Mouse (Mus musculus): Measurements from ENCODE around the gene Olfr1124. TPM values are rescaled to one million over a fixed set of nuclear protein-coding genes. Genes with fewer than 3 reads are reported as not detected.
"Not testable (repeated sequence)": the region's sequence is repeated elsewhere in the genome, so short reads cannot be mapped to it uniquely, and the experiment has no call there.

Gene Olfr1124
- polyA plus RNA-seq (2016; fragmentation: Nextera tagmentation; extraction: Ambion mirVana): 0.12 TPM in 1 of 2 replicates, not detected in the other

DNA sequence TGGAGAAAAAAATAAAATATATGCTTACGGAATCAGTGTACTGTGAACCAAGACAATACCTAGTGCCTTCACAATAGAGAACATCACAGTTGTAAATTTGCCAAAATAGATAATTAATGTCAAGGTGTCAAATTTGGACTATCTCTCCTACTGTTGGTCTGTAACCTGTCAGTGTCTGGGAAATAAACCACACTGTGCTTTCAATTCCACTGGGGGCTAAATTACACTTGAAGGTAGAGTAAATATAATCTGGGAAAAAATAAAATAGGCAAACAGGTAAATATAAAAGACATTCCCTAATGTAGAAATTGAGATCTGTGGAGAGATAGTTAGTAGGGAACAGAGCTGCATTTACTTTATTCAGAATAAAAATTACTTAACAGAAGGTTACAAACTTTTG is at the start of gene Olfr1124:
Gene Olfr1124 (plus strand): TSS at position 301 of the 400 bp plus-strand sequence.
- no peak for ATAC-seq (ENCODE audit: low FRiP score)
- no peaks in the 10 kb centered on the region for H3K36me3 ChIP-seq
- H3K4me3 ChIP-seq: no peak within 1 kb of the TSS
- H3K4me2 ChIP-seq (replicated peaks): no peak within 1 kb of the TSS
- no peaks in the 10 kb centered on the region for H3K9me3 ChIP-seq (replicated peaks)
- H3K9ac ChIP-seq: no peak within 1 kb of the TSS
- no peak within 1 kb of the TSS for H3K27ac ChIP-seq
- no peaks in the 10 kb centered on the region for H3K4me1 ChIP-seq
- WGBS: 85% methylated on average over 1 of the region's 1 CpGs
- H3K27me3 ChIP-seq: no peaks in the 10 kb centered on the region

DNA sequence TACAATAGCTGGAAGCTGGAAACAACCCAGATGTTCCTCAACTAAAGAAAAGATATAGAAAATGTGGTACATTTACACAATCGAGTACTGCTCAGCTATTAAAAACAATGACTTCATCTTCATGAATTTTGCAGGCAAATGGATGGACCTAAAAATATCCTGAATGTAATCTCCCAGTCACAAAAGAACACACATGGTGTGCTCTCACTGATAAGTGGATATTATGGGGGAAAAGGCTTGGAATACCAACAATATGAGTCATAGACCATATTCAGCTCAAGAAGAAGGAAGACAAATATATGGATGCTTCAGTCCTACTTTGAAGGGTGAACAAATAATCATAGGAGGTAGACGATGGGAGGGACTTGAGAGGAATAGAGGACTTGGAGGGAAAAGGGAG is 46.1 kb upstream of the Olfr1124 start:
- no peak overlapping the region for H3K4me2 ChIP-seq (replicated peaks)
- H3K9ac ChIP-seq: no peak overlapping the region
- no peak overlapping the region for H3K4me3 ChIP-seq
- no peaks in the 10 kb centered on the region for H3K4me1 ChIP-seq
- H3K27ac ChIP-seq: no peak overlapping the region
- WGBS: 90% methylated on average over 2 of the region's 2 CpGs
- no peak for ATAC-seq (ENCODE audit: low FRiP score)
- H3K36me3 ChIP-seq: no peaks in the 10 kb centered on the region
- no peaks in the 10 kb centered on the region for H3K27me3 ChIP-seq
- H3K9me3 ChIP-seq (replicated peaks): no peaks in the 10 kb centered on the region

DNA sequence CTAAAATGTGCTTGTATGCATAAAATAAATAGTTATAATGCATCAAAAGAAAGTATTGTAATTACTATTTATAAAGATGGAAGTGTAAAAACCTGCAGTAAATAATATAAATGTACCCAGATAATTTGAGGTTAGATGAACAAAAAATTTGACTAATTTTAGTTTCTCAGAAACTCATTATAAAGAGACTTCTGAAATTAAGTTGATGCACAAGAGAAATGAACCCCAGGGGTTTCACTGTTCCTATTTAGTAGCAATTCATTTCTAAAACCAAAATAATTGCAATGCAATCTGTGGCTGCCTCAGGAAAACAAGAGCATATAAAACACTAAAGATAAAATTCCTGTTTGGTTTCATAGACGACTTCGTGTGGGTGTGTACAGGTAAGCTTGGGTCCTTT is 44.5 kb upstream of the Olfr1124 start, which contains the start of gene Olfr1122:
Gene Olfr1122 (plus strand): TSS at position 301 of the 400 bp plus-strand sequence.
- ATAC-seq (ENCODE audit: low FRiP score): no peak
- 91% methylated on average over 2 of the region's 2 CpGs for WGBS
- no peaks in the 10 kb centered on the region for H3K27me3 ChIP-seq
- no peaks in the 10 kb centered on the region for H3K9me3 ChIP-seq (replicated peaks)
- no peak within 1 kb of the TSS for H3K4me3 ChIP-seq
- H3K27ac ChIP-seq: no peak within 1 kb of the TSS
- no peaks in the 10 kb centered on the region for H3K36me3 ChIP-seq
- H3K4me2 ChIP-seq (replicated peaks): no peak within 1 kb of the TSS
- no peak within 1 kb of the TSS for H3K9ac ChIP-seq
- H3K4me1 ChIP-seq: no peaks in the 10 kb centered on the region

DNA sequence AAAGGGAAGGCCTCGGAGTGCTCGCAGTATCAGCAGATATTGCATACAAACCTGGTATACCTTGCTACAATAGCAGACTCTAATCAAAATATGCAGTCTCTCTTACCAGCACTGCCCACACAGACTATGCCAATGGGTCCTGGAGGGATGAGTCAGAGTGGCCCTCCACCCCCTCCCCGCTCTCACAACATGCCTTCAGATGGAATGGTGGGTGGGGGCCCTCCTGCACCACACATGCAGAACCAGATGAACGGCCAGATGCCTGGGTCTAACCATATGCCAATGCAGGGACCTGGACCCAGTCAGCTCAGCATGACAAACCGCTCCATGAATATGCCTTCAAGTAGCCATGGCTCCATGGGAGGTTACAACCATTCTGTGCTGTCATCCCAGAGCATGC is 36.5 kb upstream of the Olfr1124 start:
- H3K9me3 ChIP-seq (replicated peaks); H3K27me3 ChIP-seq; H3K9ac ChIP-seq; H3K4me2 ChIP-seq (replicated peaks); H3K27ac ChIP-seq; H3K4me3 ChIP-seq; H3K4me1 ChIP-seq; H3K36me3 ChIP-seq: not testable (repeated sequence)
- WGBS: 89% methylated on average over 5 of the region's 5 CpGs
- ATAC-seq (ENCODE audit: low FRiP score): peak; percentile 38; the same call in 1 of the 2 replicates

DNA sequence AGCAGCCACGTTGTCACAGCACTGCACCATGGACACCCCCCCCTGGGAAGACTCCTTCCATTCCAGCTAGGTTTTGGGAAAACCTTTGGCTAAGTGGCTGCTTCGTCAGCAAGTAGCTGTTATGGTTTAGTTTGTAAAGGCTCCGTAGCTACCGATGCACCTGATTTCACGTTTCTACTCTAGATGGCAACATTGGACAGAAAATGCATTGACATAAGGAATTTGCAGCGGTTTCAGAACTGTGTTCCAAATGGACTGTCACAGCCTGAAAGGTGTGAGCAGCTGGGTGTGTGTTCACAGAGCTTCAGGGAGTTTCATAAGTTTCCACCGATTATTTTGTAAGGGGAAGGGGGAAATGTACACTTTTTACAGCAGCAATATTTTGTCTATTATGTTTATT is 35.4 kb upstream of the Olfr1124 start:
- not testable (repeated sequence) for H3K4me3 ChIP-seq; H3K4me2 ChIP-seq (replicated peaks); H3K27me3 ChIP-seq; H3K4me1 ChIP-seq; H3K9me3 ChIP-seq (replicated peaks); H3K36me3 ChIP-seq; ATAC-seq (ENCODE audit: low FRiP score); H3K27ac ChIP-seq; H3K9ac ChIP-seq
- 84% methylated on average over 7 of the region's 7 CpGs for WGBS

DNA sequence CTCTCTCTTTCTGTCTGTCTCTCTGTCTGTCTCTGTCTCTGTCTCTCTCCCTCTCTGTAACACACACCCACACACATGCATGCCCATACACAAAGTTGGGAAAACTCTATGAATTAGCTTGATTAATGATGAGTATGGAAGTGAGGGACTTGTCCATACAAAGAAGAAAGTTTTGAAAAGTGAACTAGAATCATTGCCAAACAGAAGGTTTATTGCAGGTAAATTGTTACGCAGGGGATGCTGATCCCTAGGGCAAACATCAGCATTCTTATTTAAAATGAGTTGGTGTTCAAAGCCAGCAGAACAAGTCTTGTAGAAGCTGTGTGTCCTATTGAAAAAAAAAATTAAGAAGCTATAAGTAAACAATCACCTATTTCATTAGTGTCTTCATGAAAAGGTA is 13.7 kb upstream of the Olfr1124 start, which contains the start of gene Olfr1123:
Gene Olfr1123 (plus strand): TSS at position 301 of the 400 bp plus-strand sequence.
- WGBS: 91% methylated on average over 1 of the region's 1 CpGs
- no peak within 1 kb of the TSS for H3K27ac ChIP-seq
- no peak for ATAC-seq (ENCODE audit: low FRiP score)

DNA sequence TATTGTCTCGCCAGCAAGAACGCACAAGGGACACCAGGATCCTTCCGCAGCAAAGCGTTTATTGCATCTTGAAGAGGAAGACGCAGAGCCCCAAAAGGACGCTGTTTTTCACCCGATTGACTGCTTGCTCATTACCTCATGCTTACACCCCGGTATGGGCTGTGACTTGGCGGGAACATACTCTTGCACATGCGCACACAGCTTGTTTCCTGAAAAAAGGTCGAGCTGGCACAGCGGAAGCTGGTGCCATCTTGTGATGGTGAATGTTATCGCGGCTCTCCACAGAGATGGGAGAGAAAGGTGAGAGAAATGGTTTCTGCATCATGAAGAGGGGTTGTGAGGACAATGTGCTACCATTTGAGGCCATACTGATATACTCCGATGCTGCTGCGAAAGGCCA is 7.7 kb downstream of the Olfr1124 start:
- Histone ChIP-seq H3K4me2 (replicated peaks) (no peak overlapping the region), H3K36me3 (no peaks in the 10 kb centered on the region), H3K27me3 (no peaks in the 10 kb centered on the region), H3K9ac (no peak overlapping the region), H3K4me3 (no peak overlapping the region), H3K4me1 (no peaks in the 10 kb centered on the region), H3K27ac (no peak overlapping the region), H3K9me3 (replicated peaks) (no peaks in the 10 kb centered on the region)
- ATAC-seq (ENCODE audit: low FRiP score): no peak
- WGBS: 92% methylated on average over 16 of the region's 16 CpGs

More for the DNA sequence above, 13.7 kb upstream of the Olfr1124 start, which contains the start of gene Olfr1123:
- Histone ChIP-seq H3K9ac (no peak within 1 kb of the TSS), H3K27me3 (no peaks in the 10 kb centered on the region), H3K36me3 (no peaks in the 10 kb centered on the region), H3K4me1 (no peaks in the 10 kb centered on the region), H3K9me3 (replicated peaks) (no peaks in the 10 kb centered on the region), H3K4me2 (replicated peaks) (no peak within 1 kb of the TSS), H3K4me3 (no peak within 1 kb of the TSS)

DNA sequence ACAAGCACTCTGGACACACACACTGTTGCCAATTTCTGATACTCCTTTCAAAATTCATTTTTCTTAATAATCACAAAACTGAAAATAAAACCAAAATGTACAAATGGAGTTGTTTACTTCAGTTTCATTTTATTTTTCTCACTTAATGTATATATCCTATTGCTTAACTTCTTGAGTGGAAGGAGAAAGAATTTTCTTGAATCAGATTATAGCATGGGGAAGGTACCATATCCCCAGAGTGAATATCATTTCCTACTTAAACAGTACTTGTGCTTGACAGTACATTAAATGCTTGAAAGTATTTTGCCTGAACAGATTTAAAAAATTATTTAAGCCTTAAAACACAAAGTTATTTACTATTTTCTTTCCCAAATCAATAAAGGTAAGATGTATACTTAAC is 23.6 kb downstream of the Olfr1124 start, which contains the start of gene Olfr1126:
Gene Olfr1126 (plus strand): TSS at position 301 of the 400 bp plus-strand sequence.
- H3K4me2 ChIP-seq (replicated peaks): no peak within 1 kb of the TSS
- no peaks in the 10 kb centered on the region for H3K4me1 ChIP-seq
- H3K36me3 ChIP-seq: no peaks in the 10 kb centered on the region
- no peak within 1 kb of the TSS for H3K9ac ChIP-seq
- H3K4me3 ChIP-seq: no peak within 1 kb of the TSS
- no peak within 1 kb of the TSS for H3K27ac ChIP-seq
- no peaks in the 10 kb centered on the region for H3K9me3 ChIP-seq (replicated peaks)
- ATAC-seq (ENCODE audit: low FRiP score): no peak
- no peaks in the 10 kb centered on the region for H3K27me3 ChIP-seq

DNA sequence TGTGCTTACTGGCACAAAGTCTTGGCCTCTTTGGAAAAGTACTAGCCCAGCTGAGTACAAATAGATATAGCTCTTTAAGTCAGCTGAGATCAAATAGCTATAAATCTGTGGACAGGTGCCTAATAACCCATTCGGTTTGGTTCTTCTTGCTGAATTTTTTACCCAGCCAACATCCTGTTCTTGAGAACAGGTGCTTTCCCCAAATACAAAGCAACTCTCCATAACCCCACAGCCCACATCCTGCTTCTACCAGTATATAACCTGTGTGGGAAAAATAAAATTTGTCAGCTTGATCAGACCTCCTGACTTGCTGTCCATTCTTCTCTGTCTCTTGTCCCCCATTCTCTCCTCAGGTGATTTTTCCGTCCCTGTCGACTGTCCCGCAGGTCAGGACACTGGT is 31.7 kb downstream of the Olfr1124 start:
- Histone ChIP-seq H3K27ac (no peak overlapping the region), H3K4me1 (no peaks in the 10 kb centered on the region), H3K4me2 (replicated peaks) (no peak overlapping the region), H3K9me3 (replicated peaks) (no peaks in the 10 kb centered on the region), H3K27me3 (no peaks in the 10 kb centered on the region), H3K4me3 (no peak overlapping the region), H3K9ac (no peak overlapping the region), H3K36me3 (no peaks in the 10 kb centered on the region)
- no peak for ATAC-seq (ENCODE audit: low FRiP score)
- 89% methylated on average over 4 of the region's 4 CpGs for WGBS

DNA sequence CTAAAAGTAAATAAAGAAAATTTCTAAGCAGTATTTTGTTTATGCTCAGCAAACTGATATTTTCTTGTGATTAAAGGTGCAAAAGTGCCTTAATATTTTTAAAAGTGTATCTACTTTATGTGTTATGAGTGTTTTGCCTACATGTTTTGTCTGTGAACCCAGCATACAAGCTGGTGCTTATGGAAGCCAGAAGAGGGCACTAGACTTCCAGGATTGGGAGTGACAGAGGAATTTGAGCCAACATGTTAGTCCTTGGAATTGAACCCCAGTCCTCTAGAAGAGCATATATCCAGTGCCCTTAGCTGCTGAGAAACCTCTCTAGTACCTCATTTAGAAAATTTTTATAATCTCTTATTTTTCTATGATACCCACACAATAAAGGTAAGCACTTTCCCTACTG is 50.1 kb downstream of the Olfr1124 start:
- no peak for ATAC-seq (ENCODE audit: low FRiP score)
- Histone ChIP-seq H3K4me2 (replicated peaks) (no peak overlapping the region), H3K27me3 (no peaks in the 10 kb centered on the region)

DNA sequence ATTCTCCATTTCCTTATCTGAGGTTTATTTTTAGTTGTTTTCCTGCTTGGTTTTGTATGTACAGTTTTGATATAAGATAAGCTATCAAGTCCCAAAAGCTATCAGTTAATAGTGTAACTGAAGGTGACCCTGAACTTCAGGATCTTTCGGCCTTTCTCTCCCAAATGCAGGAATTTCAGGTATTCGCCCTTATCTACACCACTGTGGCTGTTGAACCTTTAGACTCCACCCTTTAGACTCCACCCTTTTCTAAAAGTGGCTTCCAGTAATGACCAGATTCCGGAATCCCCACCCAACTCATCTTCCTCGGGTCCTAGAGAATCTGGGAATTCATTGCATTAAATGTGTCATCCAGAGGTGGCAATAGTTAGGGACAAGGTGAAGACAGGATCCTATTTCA is 51.1 kb downstream of the Olfr1124 start:
- H3K4me3 ChIP-seq: no peak overlapping the region
- H3K27me3 ChIP-seq: no peaks in the 10 kb centered on the region
- no peaks in the 10 kb centered on the region for H3K36me3 ChIP-seq
- H3K4me2 ChIP-seq (replicated peaks): no peak overlapping the region
- no peak for ATAC-seq (ENCODE audit: low FRiP score)
- H3K9ac ChIP-seq: no peak overlapping the region
- no peak overlapping the region for H3K27ac ChIP-seq
- no peaks in the 10 kb centered on the region for H3K9me3 ChIP-seq (replicated peaks)
- 89% methylated on average over 4 of the region's 4 CpGs for WGBS
- H3K4me1 ChIP-seq: no peaks in the 10 kb centered on the region

More for the DNA sequence above, 50.1 kb downstream of the Olfr1124 start:
- no peaks in the 10 kb centered on the region for H3K36me3 ChIP-seq
- H3K27ac ChIP-seq: no peak overlapping the region
- H3K4me1 ChIP-seq: no peaks in the 10 kb centered on the region
- H3K4me3 ChIP-seq: no peak overlapping the region
- no peak overlapping the region for H3K9ac ChIP-seq
- H3K9me3 ChIP-seq (replicated peaks): no peaks in the 10 kb centered on the region

DNA sequence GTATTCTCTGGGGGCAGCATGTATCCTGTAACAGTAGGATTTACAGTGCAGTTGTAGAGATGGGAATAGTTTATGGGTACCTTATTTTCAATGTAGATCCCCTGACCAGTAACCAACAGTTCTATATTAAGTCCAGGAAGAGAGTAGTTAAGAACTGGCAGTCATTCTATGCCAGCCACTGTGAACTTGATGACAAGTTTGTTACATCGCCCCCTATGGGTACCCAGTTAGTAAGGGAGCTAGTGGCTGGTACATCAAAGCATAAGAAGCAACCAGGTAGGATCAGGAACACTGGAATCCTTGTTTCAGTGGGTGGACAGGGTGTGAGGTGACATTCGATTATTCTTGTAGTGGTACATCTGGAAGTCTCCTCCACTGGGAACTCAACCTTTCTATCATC is 52.2 kb downstream of the Olfr1124 start:
- no peak overlapping the region for H3K4me2 ChIP-seq (replicated peaks)
- WGBS: 79% methylated on average over 2 of the region's 2 CpGs
- ATAC-seq (ENCODE audit: low FRiP score): no peak

More for the DNA sequence above, 52.2 kb downstream of the Olfr1124 start:
- no peaks in the 10 kb centered on the region for H3K27me3 ChIP-seq
- no peaks in the 10 kb centered on the region for H3K9me3 ChIP-seq (replicated peaks)
- no peak overlapping the region for H3K27ac ChIP-seq
- H3K4me1 ChIP-seq: no peaks in the 10 kb centered on the region
- H3K4me3 ChIP-seq: no peak overlapping the region
- no peaks in the 10 kb centered on the region for H3K36me3 ChIP-seq
- no peak overlapping the region for H3K9ac ChIP-seq

Measured in hindbrain, embryonic 12.5 days (tissue).